In the genomic region with DNA sequence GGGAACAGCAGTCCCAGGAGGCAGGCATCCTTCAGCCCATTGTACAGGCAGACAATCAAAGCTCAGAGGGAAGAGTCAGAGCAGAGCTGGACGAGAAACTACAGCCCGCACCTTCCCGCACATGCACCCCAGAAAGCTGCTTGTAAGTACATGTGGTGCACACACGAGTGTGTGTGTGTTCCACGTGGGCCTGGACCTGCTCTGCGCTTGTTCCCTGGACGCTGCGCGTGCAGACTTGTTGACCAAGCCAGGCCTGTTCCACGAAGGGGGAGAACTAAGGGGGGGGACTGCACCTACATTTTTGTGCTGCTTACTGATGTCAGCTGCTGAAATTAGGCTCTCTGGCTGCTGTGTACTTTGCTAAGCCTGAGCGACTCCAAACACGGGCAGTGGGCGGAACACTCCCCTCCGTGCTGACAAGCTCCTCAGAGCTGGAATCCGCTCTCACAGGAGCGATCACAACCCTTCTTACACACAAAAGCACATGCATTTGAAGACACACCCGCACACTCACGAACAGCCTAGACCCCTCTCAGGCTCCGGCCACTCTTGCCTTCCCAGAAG, we compare ENCODE assay signal across 13 mouse cellular contexts. TPM values are rescaled to one million over a fixed set of nuclear protein-coding genes. Genes with fewer than 3 reads are reported as not detected.
DNase-seq lines count a peak whose midpoint lies in the region; ATAC-seq lines count a peak whose summit lies in the region.
"Had no signal": no experiment of that assay in that cellular context is flagged by ENCODE, and none has a peak within 500 bp of the region (broad histone marks: within the 10 kb centered on the region; RNA-seq: fewer than 3 reads in every experiment).

No protein-coding gene starts in this region.

- peaks cover 1% of the 10 kb centered on the region; the same call in 1 of the 2 replicates for H3K27me3 ChIP-seq in heart, embryonic 12.5 days (replicated peaks)
- H3K27me3 ChIP-seq in limb, embryonic 13.5 days, result no peaks in the 10 kb centered on the region
- no peaks in the 10 kb centered on the region for H3K27me3 ChIP-seq in limb, embryonic 10.5 days (ENCODE audit: low read depth, poor library complexity, severe bottlenecking)
- H3K27me3 ChIP-seq in midbrain, embryonic 10.5 days (ENCODE audit: low read depth, poor library complexity, severe bottlenecking), result peaks cover 16% of the 10 kb centered on the region; the same call in 1 of the 2 replicates
- H3K27me3 ChIP-seq in forebrain, embryonic 12.5 days, result peaks cover 7% of the 10 kb centered on the region; the same call in 1 of the 2 replicates
- H3K27me3 ChIP-seq: intestine, embryonic 15.5 days; neural tube, embryonic 13.5 days had no signal

- no peak overlapping the region for H3K27ac ChIP-seq in heart, embryonic 12.5 days (ENCODE audit: poor library complexity, severe bottlenecking)
- H3K27ac ChIP-seq in limb, embryonic 13.5 days, result no peak overlapping the region
- H3K27ac ChIP-seq in limb, embryonic 10.5 days, result no peak overlapping the region
- H3K27ac ChIP-seq in midbrain, embryonic 10.5 days (replicated peaks), result 0 out of 2 replicates have a peak overlapping the region, but pooled peaks have one; percentile 19
- no peak overlapping the region for H3K27ac ChIP-seq in forebrain, embryonic 12.5 days
- H3K27ac ChIP-seq: intestine, embryonic 15.5 days; neural tube, embryonic 13.5 days had no signal

- no peaks in the 10 kb centered on the region for H3K36me3 ChIP-seq in heart, embryonic 12.5 days
- H3K36me3 ChIP-seq in limb, embryonic 13.5 days, result no peaks in the 10 kb centered on the region
- H3K36me3 ChIP-seq in limb, embryonic 10.5 days, result no peaks in the 10 kb centered on the region
- no peaks in the 10 kb centered on the region for H3K36me3 ChIP-seq in midbrain, embryonic 10.5 days
- no peaks in the 10 kb centered on the region for H3K36me3 ChIP-seq in forebrain, embryonic 12.5 days (replicated peaks)
- H3K36me3 ChIP-seq: intestine, embryonic 15.5 days; neural tube, embryonic 13.5 days had no signal

- no peaks in the 10 kb centered on the region for H3K9me3 ChIP-seq in heart, embryonic 12.5 days (replicated peaks)
- H3K9me3 ChIP-seq in limb, embryonic 13.5 days, result no peaks in the 10 kb centered on the region
- no peaks in the 10 kb centered on the region for H3K9me3 ChIP-seq in limb, embryonic 10.5 days (replicated peaks)
- H3K9me3 ChIP-seq in midbrain, embryonic 10.5 days (replicated peaks), result no peaks in the 10 kb centered on the region
- H3K9me3 ChIP-seq in forebrain, embryonic 12.5 days, result no peaks in the 10 kb centered on the region
- H3K9me3 ChIP-seq: intestine, embryonic 15.5 days; neural tube, embryonic 13.5 days had no signal

- no peak overlapping the region for H3K4me3 ChIP-seq in heart, embryonic 12.5 days
- H3K4me3 ChIP-seq in limb, embryonic 13.5 days, result no peak overlapping the region
- no peak overlapping the region for H3K4me3 ChIP-seq in limb, embryonic 10.5 days
- H3K4me3 ChIP-seq in midbrain, embryonic 10.5 days, result no peak overlapping the region
- H3K4me3 ChIP-seq in forebrain, embryonic 12.5 days (replicated peaks), result no peak overlapping the region
- H3K4me3 ChIP-seq: intestine, embryonic 15.5 days; megakaryocyte, embryonic 14.5 days; neural tube, embryonic 13.5 days had no signal

- no peak for DNase-seq in heart, adult 8-10 months (ENCODE audit: low spot score)
- DNase-seq in limb, embryonic 10.5 days (ENCODE audit: low spot score), result no peak
- peak; percentile 26 for DNase-seq in ZHBTc4 (ENCODE audit: low read depth, low spot score)
- DNase-seq in midbrain, embryonic 10.5 days (ENCODE audit: low spot score), result peak; percentile 24
- no peak for DNase-seq in thymus, postnatal 25 days
- DNase-seq: cerebellum, adult 11 months; forebrain, postnatal 0 days had no signal

- WGBS in heart, embryonic 12.5 days, result 57% methylated on average over 19 of the region's 19 CpGs
- WGBS in limb, embryonic 13.5 days, result 75% methylated on average over 19 of the region's 19 CpGs
- 80% methylated on average over 19 of the region's 19 CpGs for WGBS in limb, embryonic 10.5 days
- 48% methylated on average over 19 of the region's 19 CpGs for WGBS in midbrain, embryonic 10.5 days
- WGBS in forebrain, embryonic 12.5 days, result 49% methylated on average over 19 of the region's 19 CpGs

- ATAC-seq in heart, embryonic 12.5 days (ENCODE audit: insufficient number of reproducible peaks, low FRiP score), result no peak
- ATAC-seq in limb, embryonic 13.5 days (ENCODE audit: low FRiP score, low read depth), result no peak
- ATAC-seq in forebrain, embryonic 12.5 days (ENCODE audit: low FRiP score), result no peak
- ATAC-seq: forebrain, postnatal 0 days; intestine, embryonic 15.5 days had no signal

- no peak overlapping the region for H3K9ac ChIP-seq in heart, embryonic 12.5 days
- peak overlapping the region; percentile 31; the same call in 1 of the 2 replicates for H3K9ac ChIP-seq in limb, embryonic 13.5 days
- H3K9ac ChIP-seq in forebrain, embryonic 12.5 days, result no peak overlapping the region
- H3K9ac ChIP-seq: forebrain, postnatal 0 days; intestine, embryonic 15.5 days; neural tube, embryonic 13.5 days had no signal

- peaks cover 8% of the 10 kb centered on the region; the same call in 1 of the 2 replicates for H3K4me1 ChIP-seq in heart, embryonic 12.5 days (replicated peaks)
- no peaks in the 10 kb centered on the region for H3K4me1 ChIP-seq in limb, embryonic 13.5 days
- H3K4me1 ChIP-seq in limb, embryonic 10.5 days, result no peaks in the 10 kb centered on the region
- H3K4me1 ChIP-seq in midbrain, embryonic 10.5 days, result peaks cover 13% of the 10 kb centered on the region
- 0 out of 2 replicates have a peak, but pooled peaks cover 6% of the 10 kb centered on the region for H3K4me1 ChIP-seq in forebrain, embryonic 12.5 days
- H3K4me1 ChIP-seq: intestine, embryonic 15.5 days; megakaryocyte, embryonic 14.5 days; neural tube, embryonic 13.5 days had no signal

- peak overlapping the region; percentile 44 for H3K4me2 ChIP-seq in heart, embryonic 12.5 days
- no peak overlapping the region for H3K4me2 ChIP-seq in limb, embryonic 13.5 days (replicated peaks)
- H3K4me2 ChIP-seq in forebrain, embryonic 12.5 days, result no peak overlapping the region
- H3K4me2 ChIP-seq: intestine, embryonic 15.5 days; neural tube, embryonic 13.5 days had no signal

RNA-seq across cellular contexts. Expression of a gene that starts 30.9 kb away (rescaled TPM):
- polyA plus RNA-seq in heart, embryonic 12.5 days (2016; fragmentation: Nextera tagmentation; extraction: Ambion mirVana), result 15.4 and 15.9 TPM in 2 replicates
- 1 to 10 TPM; 6.1 to 9.6 (median 6.8) TPM for total RNA-seq in heart, adult 8-10 months (2022)
- 27.7 and 33.1 TPM in 2 replicates for polyA plus RNA-seq in limb, embryonic 13.5 days (2015; fragmentation: Nextera tagmentation; extraction: Ambion mirVana)
- 18.4 and 24.1 TPM in 2 replicates for polyA plus RNA-seq in limb, embryonic 10.5 days (2016; fragmentation: Nextera tagmentation; extraction: Ambion mirVana)
- 20.9 and 21.7 TPM in 2 replicates for polyA plus RNA-seq in midbrain, embryonic 10.5 days (2016; fragmentation: Nextera tagmentation; extraction: Ambion mirVana)
- 27.6 and 35.3 TPM in 2 replicates for polyA plus RNA-seq in forebrain, embryonic 12.5 days (2016; fragmentation: Nextera tagmentation; extraction: Ambion mirVana)

Comparison
In these comparisons a context has a peak if more than half of its experiments do, and no peak if none do; other contexts are left out.
1. DNase-seq: peak in ZHBTc4 (single experiment) and midbrain, embryonic 10.5 days (single experiment); none in heart, adult 8-10 months (single experiment), limb, embryonic 10.5 days (single experiment) and thymus, postnatal 25 days (single experiment).